Mouse (Mus musculus): ENCODE data around the gene Kctd7.

Kctd7 gene

DNA sequence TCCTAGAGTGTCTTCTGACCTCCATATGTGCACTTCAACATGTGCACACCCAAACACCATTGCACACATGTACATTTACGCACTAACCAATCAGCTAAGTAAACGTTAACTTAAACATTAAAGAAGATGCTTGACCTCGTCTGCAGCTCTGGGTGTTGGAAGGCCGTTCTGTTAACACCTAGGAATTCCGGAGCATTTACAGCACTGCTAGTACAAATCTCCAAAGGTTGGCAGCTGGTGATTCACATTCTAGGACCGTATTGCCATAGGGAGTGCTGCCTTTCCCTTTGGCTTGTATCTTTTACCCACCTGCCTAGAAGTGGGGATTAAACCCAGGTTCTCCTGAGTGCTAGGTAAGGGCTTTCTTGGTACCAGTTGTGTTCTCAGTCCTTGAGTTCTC lies 47.2 kb downstream of the Kctd7 start:
- DNase-seq (ENCODE audit: low spot score in 2 of 2): no peak

DNA sequence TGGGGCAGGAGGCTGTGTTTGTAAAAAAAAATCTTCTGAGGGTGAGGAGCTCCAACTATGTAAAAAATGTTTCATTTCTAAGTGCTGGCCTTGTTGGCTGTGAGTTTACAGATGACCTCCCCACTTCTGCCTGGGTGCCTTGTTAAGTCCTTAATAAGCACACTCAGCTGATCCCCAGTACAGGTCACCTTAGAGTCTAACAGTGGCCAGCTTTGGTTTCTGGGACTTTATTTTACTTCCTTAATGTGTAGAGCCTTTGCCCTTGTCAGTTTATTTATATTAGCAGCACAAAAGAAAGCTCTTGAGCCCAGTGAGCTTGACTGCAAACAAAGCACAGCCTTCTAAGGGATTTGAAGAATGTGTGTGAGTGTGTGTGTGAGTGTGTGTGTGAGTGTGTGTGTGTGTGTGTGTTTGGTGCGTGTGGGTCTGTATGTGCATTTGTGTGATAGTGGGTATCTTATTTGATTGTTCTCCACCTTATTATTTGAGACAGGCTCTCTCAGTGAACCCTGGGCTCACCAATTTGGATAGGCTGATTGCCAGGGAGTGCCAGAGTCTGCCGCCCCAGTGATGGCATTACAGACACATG lies 47.8 kb downstream of the Kctd7 start:
- no peak for DNase-seq (ENCODE audit: low spot score in 2 of 2)

DNA sequence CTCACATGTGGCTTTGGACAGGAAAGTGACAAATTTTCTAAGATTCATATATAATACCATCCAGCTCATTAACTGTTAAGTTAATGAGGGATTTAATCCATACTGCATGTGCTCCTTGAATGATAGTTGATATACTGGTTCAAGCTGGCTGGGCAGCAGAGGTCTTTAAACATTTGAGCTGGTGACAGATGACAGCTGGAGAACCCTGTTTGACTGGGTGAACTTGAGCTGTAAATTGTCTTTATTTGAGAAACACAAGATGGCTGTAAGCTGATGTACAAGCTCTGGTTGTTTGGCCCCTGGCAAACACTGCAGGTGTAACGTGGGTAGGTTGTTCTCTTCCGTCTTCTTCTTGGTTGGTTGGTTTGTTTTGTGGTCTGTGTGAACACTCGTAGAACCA lies 49.1 kb downstream of the Kctd7 start:
- no peak for DNase-seq (ENCODE audit: low spot score in 2 of 2)

DNA sequence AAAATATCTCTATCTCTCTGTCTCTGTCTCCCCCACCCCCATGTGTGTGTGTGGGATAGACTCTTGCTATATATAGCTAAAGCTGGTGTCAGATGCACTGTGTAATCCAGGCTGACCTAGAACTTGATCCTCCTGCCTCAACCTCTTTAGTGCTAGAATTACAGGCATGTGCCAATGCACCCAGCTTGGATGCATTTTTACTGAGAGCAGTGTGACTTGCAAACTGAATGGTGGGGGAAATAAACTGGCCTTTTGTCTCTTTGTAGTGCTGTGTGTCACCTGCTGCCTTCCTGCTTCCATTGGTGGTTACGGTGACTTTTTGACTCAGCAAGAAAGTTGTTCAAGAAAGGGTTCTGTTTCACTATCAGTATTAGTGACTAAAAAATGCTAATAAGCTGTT lies 51.6 kb downstream of the Kctd7 start:
- DNase-seq (ENCODE audit: low spot score in 2 of 2): no peak

DNA sequence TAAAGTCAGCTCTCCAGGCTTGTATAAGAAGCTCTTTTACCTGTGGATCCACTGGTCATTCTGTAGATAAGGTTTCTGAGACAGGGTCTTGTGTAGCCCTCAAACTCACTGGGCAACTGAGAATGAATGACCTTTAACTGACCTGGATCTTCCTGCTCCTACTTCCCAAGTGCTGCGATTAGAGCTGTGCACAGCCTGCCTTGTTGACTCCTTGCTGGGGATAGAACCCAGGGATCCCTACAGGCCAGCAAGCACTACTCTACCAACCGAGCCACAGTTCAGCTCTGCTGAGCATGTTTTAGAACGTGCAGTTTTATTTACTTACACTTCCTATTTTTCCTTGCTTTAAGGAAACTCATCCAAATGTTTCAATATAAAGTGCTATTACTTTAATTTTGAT lies 52.8 kb downstream of the Kctd7 start:
- DNase-seq (ENCODE audit: low spot score in 2 of 2): no peak

DNA sequence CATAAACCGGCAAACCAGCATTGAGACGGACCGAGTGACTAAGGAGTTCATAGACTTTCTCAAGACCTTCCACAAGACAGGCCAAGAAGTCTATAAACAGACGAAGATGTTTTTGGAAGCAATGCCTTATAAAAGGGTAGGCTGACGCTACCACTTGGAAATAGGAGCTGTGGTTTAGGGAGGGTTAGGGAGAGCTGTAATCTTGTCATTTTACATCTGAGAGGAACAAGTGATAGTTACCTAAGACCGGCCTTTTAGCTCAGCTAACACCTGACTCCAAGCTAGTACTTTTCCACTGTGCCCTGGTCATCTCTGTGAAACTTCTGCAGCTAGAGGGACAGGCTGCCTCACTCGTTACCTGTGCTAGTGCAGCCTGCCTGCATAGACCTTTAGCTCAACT lies 53.3 kb downstream of the Kctd7 start:
- DNase-seq (ENCODE audit: low spot score in 2 of 2): no peak

DNA sequence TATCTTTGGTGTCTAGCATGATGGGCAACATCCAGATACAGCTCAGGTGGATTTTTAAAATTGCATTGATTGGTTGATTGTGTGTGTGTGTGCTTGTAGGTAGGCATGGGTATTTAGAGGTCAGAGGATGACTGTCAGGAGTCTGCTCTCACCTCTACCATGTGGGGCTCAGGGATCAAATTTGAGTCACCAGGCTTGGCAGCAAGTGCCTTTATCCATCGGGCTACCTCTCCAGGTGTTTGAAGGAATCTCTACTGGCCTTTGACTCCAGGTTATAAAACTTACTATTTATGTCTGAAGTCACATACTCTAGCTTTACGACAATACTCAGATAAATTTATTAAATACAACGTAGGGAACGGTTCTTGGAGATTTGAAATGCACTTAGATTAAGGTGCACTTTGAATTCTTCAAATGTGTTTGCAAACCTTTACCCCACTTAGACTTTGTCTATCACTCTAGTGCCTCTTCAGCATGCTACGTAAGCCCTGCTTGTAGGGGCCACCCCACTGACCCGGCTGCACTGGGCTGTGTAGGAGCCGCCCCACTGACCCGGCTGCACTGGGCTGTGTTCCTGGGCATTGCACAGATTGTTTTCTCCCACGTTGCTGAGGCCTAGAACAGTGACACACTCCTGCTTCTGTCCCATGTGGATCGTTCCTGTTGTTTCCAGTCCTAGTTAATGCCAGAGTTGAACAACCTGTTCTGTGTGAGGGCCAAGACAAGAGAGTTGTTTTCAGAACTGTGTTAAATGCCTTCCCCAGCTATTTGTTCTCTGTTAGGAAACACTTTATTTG lies 55.8 kb downstream of the Kctd7 start:
- DNase-seq (ENCODE audit: low spot score in 2 of 2): no peak

DNA sequence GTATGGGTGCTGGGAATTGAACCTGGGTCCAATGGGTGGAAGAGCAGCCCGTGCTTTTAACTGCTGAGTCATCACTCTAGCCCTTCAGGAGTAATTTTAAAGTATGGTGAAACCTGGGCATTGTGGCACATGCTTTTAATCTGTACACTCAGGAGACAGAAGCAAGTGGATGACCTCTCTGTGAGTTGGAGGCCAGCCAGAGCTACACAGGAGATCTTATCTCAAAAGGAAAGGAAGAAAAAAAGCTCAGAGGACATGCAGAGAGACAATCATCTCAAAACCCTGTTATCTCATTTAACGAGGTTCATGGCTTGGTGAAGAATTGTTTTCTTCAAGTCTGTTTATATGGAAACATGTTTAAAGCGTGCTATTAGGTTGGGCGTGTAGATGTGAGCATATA lies 59.3 kb downstream of the Kctd7 start:
- DNase-seq (ENCODE audit: low spot score in 2 of 2): no peak

DNA sequence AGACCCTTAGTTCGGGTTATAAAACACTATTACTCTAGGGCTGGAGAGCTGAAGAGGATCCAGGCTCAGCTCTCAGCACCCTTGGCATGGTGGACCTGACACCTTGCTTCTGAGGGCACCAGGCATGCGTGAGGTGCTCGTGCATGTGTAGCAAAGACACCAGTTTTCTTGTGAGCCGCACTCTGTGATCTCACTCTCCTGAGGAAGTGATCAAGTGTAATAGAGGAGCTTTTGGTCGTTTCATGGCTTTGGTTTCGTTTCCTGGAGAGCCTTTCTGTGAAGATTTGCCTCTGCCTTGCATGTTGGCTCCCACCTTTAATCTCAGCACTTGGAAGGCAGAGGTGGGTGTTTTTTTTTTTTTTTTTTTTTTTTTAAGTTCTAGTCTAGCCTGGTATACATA lies 59.9 kb downstream of the Kctd7 start:
- no peak for DNase-seq (ENCODE audit: low spot score in 2 of 2)
